Mouse (Mus musculus): ENCODE measurements around the gene Ugt1a9. TPM values are rescaled to one million over a fixed set of nuclear protein-coding genes. Genes with fewer than 3 reads are reported as not detected.

Ugt1a9 gene
- polyA plus RNA-seq, 1 experiment, result not detected

- Histone ChIP-seq H3K36me3 (ENCODE audit: control insufficient read depth, insufficient read depth, low read length) (no peaks in the 10 kb centered on the region), H3K27me3 (ENCODE audit: control insufficient read depth, insufficient read depth, low read length) (no peaks in the 10 kb centered on the region)
Measured at GRCm38 (mm10) chr1:88238771-88239170, 168.2 kb downstream of the Ugt1a9 start.

GRCm38 (mm10) chr1:88240072-88240471, 169.5 kb downstream of the Ugt1a9 start:
- Histone ChIP-seq H3K4me1 (ENCODE audit: control insufficient read depth, insufficient read depth, insufficient read length) (no peaks in the 10 kb centered on the region), H3K4me3 (ENCODE audit: extremely low read depth, insufficient read depth, insufficient read length) (no peak overlapping the region), H3K36me3 (ENCODE audit: control insufficient read depth, insufficient read depth, low read length) (no peaks in the 10 kb centered on the region), H3K27me3 (ENCODE audit: control insufficient read depth, insufficient read depth, low read length) (no peaks in the 10 kb centered on the region), H3K27ac (ENCODE audit: insufficient read depth, low read length) (no peak overlapping the region)
- no peak for DNase-seq (ENCODE audit: low read depth in 1 of 2, low spot score in 2 of 2)
- no peak for TF ChIP-seq CTCF (IDR thresholded peaks at IDR 0.05; ENCODE audit: extremely low read depth, insufficient read depth, insufficient read length, insufficient replicate concordance)
- WGBS, result 76% methylated on average over 5 of the region's 5 CpGs

More at GRCm38 (mm10) chr1:88238771-88239170, 168.2 kb downstream of the Ugt1a9 start:
- H3K4me3 ChIP-seq (ENCODE audit: extremely low read depth, insufficient read depth, insufficient read length), result no peak overlapping the region
- no peak overlapping the region for H3K27ac ChIP-seq (ENCODE audit: insufficient read depth, low read length)
- WGBS, result 76% methylated on average over 6 of the region's 6 CpGs
- DNase-seq (ENCODE audit: low read depth in 1 of 2, low spot score in 2 of 2), result no peak
- no peaks in the 10 kb centered on the region for H3K4me1 ChIP-seq (ENCODE audit: control insufficient read depth, insufficient read depth, insufficient read length)
- TF ChIP-seq CTCF (IDR thresholded peaks at IDR 0.05; ENCODE audit: extremely low read depth, insufficient read depth, insufficient read length, insufficient replicate concordance) (no peak), POLR2A (IDR thresholded peaks at IDR 0.05; ENCODE audit: low read depth, low read length) (no peak)

- Histone ChIP-seq H3K4me3 (ENCODE audit: extremely low read depth, insufficient read depth, insufficient read length) (no peak overlapping the region), H3K27me3 (ENCODE audit: control insufficient read depth, insufficient read depth, low read length) (no peaks in the 10 kb centered on the region), H3K36me3 (ENCODE audit: control insufficient read depth, insufficient read depth, low read length) (no peaks in the 10 kb centered on the region), H3K27ac (ENCODE audit: insufficient read depth, low read length) (no peak overlapping the region), H3K4me1 (ENCODE audit: control insufficient read depth, insufficient read depth, insufficient read length) (no peaks in the 10 kb centered on the region)
- 78% methylated on average over 4 of the region's 4 CpGs for WGBS
- DNase-seq (ENCODE audit: low read depth in 1 of 2, low spot score in 2 of 2), result no peak
- TF ChIP-seq CTCF (IDR thresholded peaks at IDR 0.05; ENCODE audit: extremely low read depth, insufficient read depth, insufficient read length, insufficient replicate concordance) (no peak), POLR2A (IDR thresholded peaks at IDR 0.05; ENCODE audit: low read depth, low read length) (no peak)
Measured at GRCm38 (mm10) chr1:88240579-88240978, 170.0 kb downstream of the Ugt1a9 start.

GRCm38 (mm10) chr1:88243861-88244260, 173.3 kb downstream of the Ugt1a9 start:
- no peak for DNase-seq (ENCODE audit: low read depth in 1 of 2, low spot score in 2 of 2)
- Histone ChIP-seq H3K4me3 (ENCODE audit: extremely low read depth, insufficient read depth, insufficient read length) (no peak overlapping the region), H3K36me3 (ENCODE audit: control insufficient read depth, insufficient read depth, low read length) (no peaks in the 10 kb centered on the region), H3K4me1 (ENCODE audit: control insufficient read depth, insufficient read depth, insufficient read length) (no peaks in the 10 kb centered on the region), H3K27ac (ENCODE audit: insufficient read depth, low read length) (no peak overlapping the region), H3K27me3 (ENCODE audit: control insufficient read depth, insufficient read depth, low read length) (no peaks in the 10 kb centered on the region)
- TF ChIP-seq CTCF (IDR thresholded peaks at IDR 0.05; ENCODE audit: extremely low read depth, insufficient read depth, insufficient read length, insufficient replicate concordance), result no peak
- no peak for TF ChIP-seq POLR2A (IDR thresholded peaks at IDR 0.05; ENCODE audit: low read depth, low read length)
- WGBS, result 68% methylated on average over 5 of the region's 5 CpGs

DNA sequence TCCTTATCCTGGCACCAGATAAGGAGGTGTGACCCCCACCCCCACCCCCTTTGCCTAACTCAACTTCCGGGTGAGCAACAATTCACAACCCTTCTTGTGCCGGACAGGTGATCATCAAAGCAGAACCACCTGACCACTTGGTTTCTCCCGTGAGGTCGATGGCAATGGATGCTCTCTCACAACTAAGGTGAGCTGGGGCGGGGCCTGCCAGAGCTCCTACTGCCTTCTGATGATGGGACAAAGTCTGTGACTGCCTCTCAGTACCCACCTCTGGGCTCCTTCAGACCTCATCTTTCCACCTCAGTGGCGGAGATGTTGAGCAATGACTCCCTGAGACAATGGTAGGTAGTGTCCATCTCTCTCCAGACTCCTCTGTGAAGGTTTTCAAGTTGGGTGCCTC, 175.3 kb downstream of the Ugt1a9 start:
- no peak for TF ChIP-seq CTCF (IDR thresholded peaks at IDR 0.05; ENCODE audit: extremely low read depth, insufficient read depth, insufficient read length, insufficient replicate concordance)
- TF ChIP-seq POLR2A (IDR thresholded peaks at IDR 0.05; ENCODE audit: low read depth, low read length), result no peak
- Histone ChIP-seq H3K27me3 (ENCODE audit: control insufficient read depth, insufficient read depth, low read length) (no peaks in the 10 kb centered on the region), H3K36me3 (ENCODE audit: control insufficient read depth, insufficient read depth, low read length) (no peaks in the 10 kb centered on the region), H3K4me1 (ENCODE audit: control insufficient read depth, insufficient read depth, insufficient read length) (no peaks in the 10 kb centered on the region), H3K27ac (ENCODE audit: insufficient read depth, low read length) (no peak overlapping the region), H3K4me3 (ENCODE audit: extremely low read depth, insufficient read depth, insufficient read length) (no peak overlapping the region)
- 77% methylated on average over 6 of the region's 6 CpGs for WGBS
- no peak for DNase-seq (ENCODE audit: low read depth in 1 of 2, low spot score in 2 of 2)

DNA sequence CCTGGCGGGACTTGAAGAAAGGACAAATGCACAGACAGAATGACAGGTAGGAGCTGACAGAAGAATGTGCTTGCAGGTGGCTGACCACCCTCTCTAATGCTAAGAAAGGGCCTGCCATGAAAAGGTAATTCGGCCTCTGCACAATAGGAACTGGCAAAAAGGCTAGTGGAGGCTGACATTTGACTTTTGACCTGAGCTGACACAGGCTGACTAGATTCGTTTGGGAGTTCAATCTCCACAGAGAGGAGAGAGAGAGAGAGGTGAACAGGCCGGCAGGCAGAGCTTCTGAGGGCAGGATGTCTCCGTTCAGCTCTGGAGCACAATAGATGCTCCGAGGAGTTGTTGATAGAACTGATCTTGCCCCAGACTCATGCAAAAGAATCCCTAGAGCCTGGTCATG, 175.8 kb downstream of the Ugt1a9 start:
- DNase-seq (ENCODE audit: low read depth in 1 of 2, low spot score in 2 of 2), result no peak
- Histone ChIP-seq H3K27me3 (ENCODE audit: control insufficient read depth, insufficient read depth, low read length) (no peaks in the 10 kb centered on the region), H3K27ac (ENCODE audit: insufficient read depth, low read length) (no peak overlapping the region), H3K4me3 (ENCODE audit: extremely low read depth, insufficient read depth, insufficient read length) (no peak overlapping the region), H3K4me1 (ENCODE audit: control insufficient read depth, insufficient read depth, insufficient read length) (no peaks in the 10 kb centered on the region), H3K36me3 (ENCODE audit: control insufficient read depth, insufficient read depth, low read length) (no peaks in the 10 kb centered on the region)
- 49% methylated on average over 6 of the region's 6 CpGs for WGBS
- no peak for TF ChIP-seq CTCF (IDR thresholded peaks at IDR 0.05; ENCODE audit: extremely low read depth, insufficient read depth, insufficient read length, insufficient replicate concordance)
- TF ChIP-seq POLR2A (IDR thresholded peaks at IDR 0.05; ENCODE audit: low read depth, low read length), result no peak

GRCm38 (mm10) chr1:88247660-88248059, 177.1 kb downstream of the Ugt1a9 start:
- Histone ChIP-seq H3K27ac (ENCODE audit: insufficient read depth, low read length) (no peak overlapping the region), H3K4me1 (ENCODE audit: control insufficient read depth, insufficient read depth, insufficient read length) (no peaks in the 10 kb centered on the region; the same call in 1 of the 2 replicates), H3K27me3 (ENCODE audit: control insufficient read depth, insufficient read depth, low read length) (no peaks in the 10 kb centered on the region), H3K4me3 (ENCODE audit: extremely low read depth, insufficient read depth, insufficient read length) (no peak overlapping the region), H3K36me3 (ENCODE audit: control insufficient read depth, insufficient read depth, low read length) (no peaks in the 10 kb centered on the region)
- no peak for TF ChIP-seq CTCF (IDR thresholded peaks at IDR 0.05; ENCODE audit: extremely low read depth, insufficient read depth, insufficient read length, insufficient replicate concordance)
- no peak for TF ChIP-seq POLR2A (IDR thresholded peaks at IDR 0.05; ENCODE audit: low read depth, low read length)
- DNase-seq (ENCODE audit: low read depth in 1 of 2, low spot score in 2 of 2), result no peak
- 51% methylated on average over 2 of the region's 2 CpGs for WGBS
